Mouse (Mus musculus) 416B (cell line): ENCODE data around the gene Prss54.
A peak's percentile ranks its signal among the peaks of the same experiment; 100 is the strongest.
"Not testable (repeated sequence)": the region's sequence is repeated elsewhere in the genome, so short reads cannot be mapped to it uniquely, and the experiment has no call there.

Experiments used
- DNase-seq: peaks from one replicate; pipeline ENCODE4 v3.0.0; 2011; ENCODE audit warnings: low read depth

Prss54 gene

GRCm38 (mm10) chr8:95576240-95576639, at the start of gene Prss54:
TSS of gene Prss54 (minus strand) at chr8:95576340.
- DNase-seq: no peak

- DNase-seq: no peak
These were observed 48.7 kb upstream of the Prss54 start for GRCm38 (mm10) chr8:95624833-95625232.

- no peak for DNase-seq
These were observed 43.9 kb upstream of the Prss54 start for GRCm38 (mm10) chr8:95620046-95620445.

- peak; percentile 57 for DNase-seq
These were observed 40.2 kb upstream of the Prss54 start for GRCm38 (mm10) chr8:95616383-95616782.

- DNase-seq: no peak
These were observed 35.6 kb upstream of the Prss54 start for GRCm38 (mm10) chr8:95611769-95612168.

GRCm38 (mm10) chr8:95610749-95611148, 34.6 kb upstream of the Prss54 start:
- no peak for DNase-seq

- DNase-seq: no peak
These were observed 33.3 kb upstream of the Prss54 start for GRCm38 (mm10) chr8:95609406-95609805.

- no peak for DNase-seq
These were observed 31.1 kb upstream of the Prss54 start for GRCm38 (mm10) chr8:95607210-95607609.

- not testable (repeated sequence) for DNase-seq
These were observed 30.4 kb upstream of the Prss54 start for GRCm38 (mm10) chr8:95606509-95606908.

GRCm38 (mm10) chr8:95602168-95602567, 26.0 kb upstream of the Prss54 start:
- no peak for DNase-seq

GRCm38 (mm10) chr8:95601306-95601705, 25.2 kb upstream of the Prss54 start:
- no peak for DNase-seq

- DNase-seq: peak; percentile 49
These were observed 23.7 kb upstream of the Prss54 start for GRCm38 (mm10) chr8:95599861-95600260.

- DNase-seq: no peak
These were observed 20.7 kb upstream of the Prss54 start for GRCm38 (mm10) chr8:95596841-95597241.

GRCm38 (mm10) chr8:95595131-95595530, 19.0 kb upstream of the Prss54 start:
- DNase-seq: no peak

GRCm38 (mm10) chr8:95593439-95594393, 17.6 kb upstream of the Prss54 start:
- peak; percentile 31 for DNase-seq

GRCm38 (mm10) chr8:95592131-95592780, 16.1 kb upstream of the Prss54 start:
- DNase-seq: peak; percentile 15

GRCm38 (mm10) chr8:95590539-95590938, 14.4 kb upstream of the Prss54 start:
- no peak for DNase-seq

- DNase-seq: no peak
These were observed 13.1 kb upstream of the Prss54 start for GRCm38 (mm10) chr8:95589282-95589681.

GRCm38 (mm10) chr8:95587339-95587738, 11.2 kb upstream of the Prss54 start:
- no peak for DNase-seq

- no peak for DNase-seq
These were observed 3.0 kb downstream of the Prss54 start for GRCm38 (mm10) chr8:95573146-95573545.

GRCm38 (mm10) chr8:95566809-95567208, 9.3 kb downstream of the Prss54 start:
- DNase-seq: no peak

- no peak for DNase-seq
These were observed 9.9 kb downstream of the Prss54 start for GRCm38 (mm10) chr8:95566217-95566616.

GRCm38 (mm10) chr8:95555963-95556362, 20.2 kb downstream of the Prss54 start:
- no peak for DNase-seq
